Mouse (Mus musculus): ENCODE measurements at regions not wholly inside any gene's neighbourhood (a gene's known extent, or its start where the extent isn't known, plus 50 kb on each side); places are given as distances from the start of the nearest gene placed in this dataset.

- DNase-seq (ENCODE audit: low spot score) = no peak
Measured at GRCm38 (mm10) chr11:31783506-31784063, 88.4 kb upstream of the Cpeb4 start.

- DNase-seq (ENCODE audit: low spot score) = no peak
Measured at GRCm38 (mm10) chr11:31784332-31784901, 87.6 kb upstream of the Cpeb4 start.

DNA sequence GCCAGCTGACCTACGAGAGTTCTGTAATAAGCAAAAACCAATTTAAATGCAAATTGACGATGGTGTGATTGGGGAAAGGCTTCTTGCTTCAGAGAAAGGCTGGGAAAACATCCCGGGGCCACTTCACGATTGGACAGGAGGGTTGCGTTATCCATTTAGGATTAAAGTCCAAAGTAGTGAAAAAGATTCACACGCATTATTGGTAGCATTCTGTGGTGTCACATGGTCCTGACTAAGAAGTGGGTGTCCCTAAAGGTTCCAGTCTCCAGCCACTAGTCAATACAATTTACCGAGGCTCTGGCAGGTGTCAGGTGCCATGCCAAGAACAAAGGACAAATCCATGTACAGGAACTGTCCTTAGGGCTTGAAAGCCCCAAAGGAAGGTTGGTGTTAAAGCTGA is 86.9 kb upstream of the Cpeb4 start:
- no peak for DNase-seq (ENCODE audit: low spot score)

DNA sequence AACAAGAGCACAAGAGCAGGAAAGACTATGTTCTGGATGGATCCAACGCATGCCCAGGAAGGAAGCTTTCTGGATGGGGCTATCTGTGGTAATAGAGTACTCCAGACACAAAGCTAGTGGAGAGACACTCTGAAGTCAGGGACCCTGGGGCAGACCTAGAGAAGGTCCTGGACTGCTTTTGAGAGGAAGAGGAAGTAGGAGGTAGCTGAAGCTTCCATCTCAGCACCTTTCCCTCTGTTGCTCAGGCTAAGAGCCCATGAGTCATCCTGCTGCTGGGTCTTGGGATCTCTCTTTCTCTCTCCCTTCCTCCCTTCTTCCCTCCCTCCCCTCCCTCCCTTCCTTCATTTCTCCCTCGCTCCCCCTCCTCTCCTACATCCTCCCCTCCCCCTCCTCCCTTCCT is 84.6 kb upstream of the Cpeb4 start:
- no peak for DNase-seq (ENCODE audit: low spot score)

- DNase-seq (ENCODE audit: low spot score) = no peak
Measured at GRCm38 (mm10) chr11:31787917-31788703, 83.9 kb upstream of the Cpeb4 start.

GRCm38 (mm10) chr11:31789967-31790366 is 82.0 kb upstream of the Cpeb4 start:
- no peak for DNase-seq (ENCODE audit: low spot score)

DNA sequence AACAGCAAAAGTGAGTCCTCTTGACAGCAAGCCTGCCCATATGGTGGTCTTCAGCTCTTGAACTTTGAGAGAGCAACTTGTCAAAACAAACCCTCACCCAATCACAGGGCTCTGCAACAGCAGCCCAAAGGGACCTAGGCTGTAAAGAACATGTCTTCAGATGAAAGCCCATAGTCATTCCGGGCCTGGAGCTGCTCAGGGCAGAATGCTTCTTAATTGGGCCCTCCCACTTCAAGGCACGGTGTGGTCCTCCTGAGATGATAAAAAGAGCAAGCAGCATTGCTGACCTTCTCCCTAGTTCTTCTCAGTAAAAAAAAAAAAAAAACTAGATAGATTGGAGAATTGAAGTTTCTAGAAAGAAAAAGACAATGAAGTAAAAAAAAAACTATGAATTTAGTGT is 80.7 kb upstream of the Cpeb4 start:
- DNase-seq (ENCODE audit: low spot score) = no peak

GRCm38 (mm10) chr11:31795084-31795483 is 76.9 kb upstream of the Cpeb4 start:
- DNase-seq (ENCODE audit: low spot score) = no peak

DNA sequence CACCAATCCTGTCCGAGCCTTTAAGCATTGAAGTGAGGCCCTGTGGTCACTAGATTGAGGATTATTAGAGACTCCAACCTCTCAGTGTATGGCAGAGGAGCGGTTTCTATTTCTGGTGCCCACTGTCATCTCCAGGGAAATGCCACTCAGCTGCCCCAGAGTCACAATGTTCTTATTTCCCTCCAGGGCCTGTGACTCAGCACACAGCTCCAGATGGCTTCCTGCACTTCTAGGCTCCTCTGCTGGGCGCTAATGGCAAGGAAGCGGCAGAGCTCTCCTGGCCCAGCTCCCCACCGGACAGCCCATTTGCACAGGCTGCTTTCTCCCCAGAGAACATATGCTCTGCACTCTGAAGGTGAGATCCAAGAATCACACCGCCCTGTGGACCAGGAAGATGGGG is 75.8 kb upstream of the Cpeb4 start:
- no peak for DNase-seq (ENCODE audit: low spot score)

DNA sequence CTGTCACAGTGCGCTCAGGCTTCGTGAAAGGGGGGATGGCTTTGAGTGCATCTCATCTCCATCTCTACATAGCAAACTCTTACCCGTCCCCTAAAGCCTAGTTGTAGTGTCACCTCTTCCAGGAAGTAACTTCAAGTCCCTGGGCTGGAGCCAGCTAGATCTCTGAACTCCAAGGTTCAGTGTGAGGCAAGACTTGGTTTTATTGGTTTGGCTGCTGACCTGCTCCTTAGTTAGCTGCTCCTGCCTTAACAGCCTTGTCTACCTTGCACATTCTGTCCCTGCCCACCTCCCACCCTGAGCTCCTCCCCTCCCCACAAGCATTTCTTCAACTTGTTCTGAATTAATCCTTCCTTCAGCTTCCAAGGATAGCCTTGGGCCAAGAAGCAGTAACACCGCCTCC is 70.4 kb upstream of the Cpeb4 start:
- no peak for DNase-seq (ENCODE audit: low spot score)

DNA sequence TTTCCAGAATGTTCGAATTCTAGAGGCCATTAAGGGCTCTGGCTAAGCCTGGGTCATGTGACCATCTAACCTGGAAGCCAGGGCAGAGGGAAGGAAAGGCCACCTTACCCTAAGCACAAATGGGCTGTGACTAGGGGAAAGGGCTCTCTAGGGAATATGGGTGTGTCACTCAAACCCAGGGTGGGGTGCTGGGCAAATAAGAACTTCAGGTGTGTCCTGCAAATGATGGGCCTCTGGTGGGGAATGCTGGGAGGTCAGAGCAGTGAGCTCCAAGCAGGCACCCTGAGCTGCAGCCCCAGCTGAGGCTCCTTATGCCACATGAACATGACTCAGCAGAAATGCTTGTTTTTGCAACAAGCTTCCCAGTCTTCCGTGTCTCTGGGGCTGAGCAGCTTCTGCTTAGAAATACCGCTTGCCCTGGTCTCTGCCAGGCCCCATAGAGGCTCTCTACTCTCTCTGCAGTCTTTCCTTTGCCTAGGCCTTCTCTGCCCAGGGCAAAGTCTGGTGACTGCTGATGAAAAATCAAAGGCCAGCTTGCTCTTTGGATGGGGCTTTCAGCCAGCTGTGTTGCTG is 68.6 kb upstream of the Cpeb4 start:
- peak; percentile 26 for DNase-seq (ENCODE audit: low spot score)

GRCm38 (mm10) chr11:31804518-31804917 is 67.5 kb upstream of the Cpeb4 start:
- no peak for DNase-seq (ENCODE audit: low spot score)

- DNase-seq (ENCODE audit: low spot score) = peak; percentile 53
Measured at GRCm38 (mm10) chr11:31807461-31808215, 64.4 kb upstream of the Cpeb4 start.

DNA sequence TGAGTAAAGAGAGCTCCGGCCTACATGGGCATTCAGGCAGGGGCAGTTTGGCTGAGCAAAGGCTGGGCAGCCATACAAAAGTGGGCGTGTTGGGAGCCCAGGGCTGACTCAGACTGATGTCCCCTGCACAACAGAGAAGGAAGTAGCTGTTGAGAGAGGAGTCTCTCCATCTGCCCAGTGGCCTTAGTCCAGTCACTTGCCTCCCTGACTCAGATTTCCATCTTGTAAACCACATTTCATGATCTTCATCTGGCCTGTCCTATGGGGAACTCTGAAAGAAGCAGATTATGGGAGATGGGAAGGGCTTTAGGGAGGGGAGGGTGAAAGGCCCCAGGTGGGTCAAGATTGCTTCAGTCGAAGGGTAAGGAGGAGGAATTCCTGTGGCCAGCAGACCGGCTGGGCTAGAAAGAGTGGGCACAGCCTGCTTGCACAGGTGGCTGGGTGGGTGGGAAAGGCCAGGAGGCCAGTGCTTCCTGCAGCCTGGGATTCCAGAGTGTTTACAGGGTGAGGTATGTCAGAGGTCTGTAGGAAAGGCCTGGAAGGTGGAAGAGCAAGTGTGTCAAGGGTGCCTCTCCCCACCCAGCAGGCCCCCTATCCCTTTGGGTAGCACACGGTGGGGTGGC is 63.7 kb upstream of the Cpeb4 start:
- DNase-seq (ENCODE audit: low spot score) = no peak

DNA sequence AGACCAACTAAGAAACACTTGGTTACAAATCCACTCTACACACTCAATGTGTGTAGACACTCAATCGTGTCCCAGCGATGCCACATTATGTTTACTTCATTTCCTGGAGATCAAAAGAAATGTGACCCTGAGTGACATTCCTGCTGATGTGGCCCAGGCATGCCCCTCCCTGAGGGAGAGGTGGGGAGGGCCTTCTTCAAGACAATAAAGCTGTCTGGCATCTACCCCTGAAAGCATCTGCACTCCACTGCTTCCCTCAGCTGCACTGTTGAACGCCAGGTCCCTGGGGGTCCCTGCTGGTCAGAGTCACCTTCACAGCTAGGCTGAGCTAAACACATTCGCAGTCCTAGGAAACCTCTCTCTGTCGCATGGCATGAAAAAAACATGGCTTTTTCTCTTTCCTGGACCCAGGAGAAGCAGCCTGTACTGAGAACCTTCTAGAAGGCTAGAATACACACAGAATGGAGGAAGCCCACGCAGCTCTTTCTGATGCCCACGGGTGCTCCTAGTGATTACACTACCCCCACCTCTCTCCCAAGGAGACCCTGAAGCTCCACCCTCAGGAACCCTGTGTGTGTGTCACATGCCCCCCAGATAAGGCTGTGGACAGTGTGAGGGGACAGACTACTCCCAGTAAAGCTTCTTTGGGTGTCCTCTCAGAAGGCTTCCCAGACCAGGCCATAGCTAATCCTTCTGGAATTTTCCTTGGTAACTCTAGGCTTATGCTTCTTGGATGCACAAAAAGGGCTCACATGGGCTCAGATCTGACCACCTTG is 61.8 kb upstream of the Cpeb4 start:
- DNase-seq (ENCODE audit: low spot score) = no peak

GRCm38 (mm10) chr11:31812215-31812614 is 59.8 kb upstream of the Cpeb4 start:
- no peak for DNase-seq (ENCODE audit: low spot score)

- no peak for DNase-seq (ENCODE audit: low spot score)
Measured at GRCm38 (mm10) chr11:31814616-31815015, 57.4 kb upstream of the Cpeb4 start.

- no peak for DNase-seq (ENCODE audit: low spot score)
Measured at GRCm38 (mm10) chr11:31815855-31816488, 56.0 kb upstream of the Cpeb4 start.

GRCm38 (mm10) chr11:31818032-31818431 is 54.0 kb upstream of the Cpeb4 start:
- DNase-seq (ENCODE audit: low spot score) = no peak

DNA sequence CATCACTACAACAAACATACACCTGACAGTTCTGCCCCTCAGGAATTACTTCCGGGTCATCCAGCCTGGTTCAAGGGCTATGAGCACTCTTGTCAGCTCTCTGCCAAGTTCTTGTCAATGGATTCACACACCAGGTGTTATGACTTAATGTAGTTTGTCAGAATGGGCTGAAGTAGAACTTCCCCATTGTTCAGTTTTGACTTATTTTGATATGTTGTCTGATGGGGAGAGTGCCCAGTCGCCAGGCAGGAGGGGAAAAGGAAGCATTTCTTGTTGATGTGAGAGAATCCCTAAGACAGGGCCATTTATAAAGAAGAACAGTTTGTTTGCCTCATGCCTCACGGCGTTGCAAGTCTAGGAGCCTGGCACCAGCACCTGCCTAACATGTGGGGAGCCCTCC is 52.0 kb upstream of the Cpeb4 start:
- no peak for DNase-seq (ENCODE audit: low spot score)

Measured in ovary, adult 18-20 months (tissue).